Mouse (Mus musculus): ENCODE measurements around the gene Gm28038.

The Gm28038 gene

DNA sequence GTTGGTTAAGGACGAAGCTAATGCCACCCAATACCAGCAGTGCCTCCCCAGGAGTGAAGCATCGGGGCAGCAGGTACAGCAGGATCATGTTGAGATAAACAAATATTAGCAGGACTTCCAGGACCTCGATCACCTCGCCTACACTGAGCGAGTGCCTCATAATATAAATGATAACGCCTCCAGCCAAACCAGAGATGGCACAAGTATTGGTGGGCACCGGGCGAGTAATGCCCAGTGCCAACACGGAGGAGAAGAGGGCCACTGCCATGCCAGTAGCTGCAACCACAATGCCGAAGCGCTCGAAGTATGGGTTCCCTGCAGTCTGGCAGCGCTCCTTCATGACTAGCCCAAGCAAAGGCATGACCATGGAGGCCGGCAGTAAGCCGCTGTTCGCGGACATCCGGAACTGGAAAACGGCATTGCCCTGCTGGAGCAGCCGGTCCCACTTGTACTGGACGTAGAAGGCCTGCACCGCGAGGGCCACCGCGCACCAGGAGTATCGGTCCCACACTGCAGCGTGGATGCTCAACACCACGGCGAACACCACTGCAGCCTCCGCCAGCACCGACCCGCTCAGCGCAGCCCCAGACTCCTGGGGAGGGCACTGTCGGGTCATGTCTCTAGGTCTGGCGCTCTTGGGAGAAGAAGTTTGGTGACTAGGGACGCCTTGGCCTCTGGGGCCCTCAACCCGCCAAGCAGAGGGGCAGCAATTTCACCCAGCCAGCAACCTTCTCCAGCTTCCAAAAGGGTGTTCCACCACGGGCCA, 4.8 kb downstream of the Gm28038 start:
- no peak for DNase-seq (ENCODE audit: low spot score in 2 of 2)

DNA sequence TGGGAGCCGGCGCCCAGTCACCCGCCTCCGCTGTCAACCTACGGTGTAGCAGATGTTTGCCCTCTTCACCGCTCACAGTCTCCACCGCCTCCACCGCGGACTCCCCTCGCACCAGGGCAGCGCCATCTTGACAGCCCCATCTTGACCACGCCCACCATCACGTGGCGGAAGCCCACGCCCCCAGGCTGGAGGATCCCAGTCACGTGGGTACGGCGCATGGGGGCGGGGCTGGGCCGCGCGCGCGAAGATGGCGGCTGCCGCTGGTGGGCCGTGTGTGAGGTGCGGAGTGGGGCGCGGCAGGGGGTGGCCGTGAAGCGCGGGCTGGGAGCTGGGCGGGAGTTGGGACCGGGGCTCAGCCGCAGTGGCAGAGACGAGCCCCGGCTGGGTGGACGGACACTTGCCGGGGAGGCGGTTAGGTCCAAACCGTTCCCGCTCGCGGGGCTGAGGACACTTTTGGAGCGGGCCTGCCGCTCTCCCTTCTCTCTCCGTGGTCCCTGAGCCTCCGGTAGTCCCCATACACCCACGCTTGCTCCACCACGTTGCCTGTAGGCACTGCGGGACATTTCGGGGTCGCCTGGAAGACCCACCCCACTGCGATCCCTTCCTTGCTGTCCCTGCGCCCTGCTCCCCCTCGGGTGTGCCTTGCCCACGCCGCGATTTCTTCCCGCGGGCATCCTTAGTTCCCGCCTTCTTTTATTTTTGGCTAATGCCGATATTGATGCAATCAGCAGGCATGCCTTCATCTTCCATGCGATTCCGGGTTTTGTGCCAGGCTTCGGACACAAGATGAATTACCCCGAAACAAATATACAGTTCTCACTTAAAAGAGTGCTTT, 5.6 kb downstream of the Gm28038 start, which contains the start of the genes Dolk and Nup188:
Dolk (minus strand) TSS at position 143 of the 835 bp plus-strand sequence.
Nup188 (plus strand) TSS at position 206 of the 835 bp plus-strand sequence.
- DNase-seq (ENCODE audit: low spot score in 2 of 2) = peak; percentile 96 to 98

DNA sequence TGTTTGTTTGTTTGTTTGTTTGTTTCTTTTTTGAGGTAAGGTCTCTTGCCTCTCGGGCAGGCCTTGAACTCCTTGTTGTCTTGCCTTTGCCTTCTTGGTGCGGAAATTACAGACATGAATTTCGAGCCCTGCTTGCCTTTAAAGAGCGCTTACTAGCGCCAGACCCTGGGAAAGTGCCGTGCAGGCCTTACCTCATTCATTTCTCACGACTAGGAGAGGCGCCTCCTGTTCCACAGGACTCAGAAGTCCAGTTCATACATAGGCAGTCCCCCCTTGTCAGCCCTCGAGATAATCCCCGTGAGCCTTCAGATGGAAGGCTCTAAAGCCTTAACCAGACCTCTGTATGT, 6.2 kb downstream of the Gm28038 start:
- DNase-seq (ENCODE audit: low spot score in 2 of 2) = no peak

DNA sequence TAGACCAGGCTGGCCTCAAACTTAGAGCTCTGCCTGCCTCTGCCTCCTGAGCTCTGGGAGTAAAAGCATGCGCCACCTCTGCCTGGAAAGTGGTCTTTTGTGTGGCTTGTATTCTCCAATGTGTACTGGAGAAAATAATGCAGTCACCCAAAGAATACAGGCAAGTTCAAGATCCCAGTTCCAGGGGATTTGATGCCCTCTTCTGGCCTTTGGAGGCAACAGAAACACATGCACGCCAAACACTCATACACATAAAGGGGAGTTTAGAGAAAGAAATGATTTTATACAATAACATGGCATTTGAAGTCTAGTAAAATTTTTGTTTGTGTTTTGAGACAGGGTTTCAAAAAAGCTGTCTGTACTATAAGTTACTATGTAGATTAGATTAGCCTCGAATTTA, 18.7 kb downstream of the Gm28038 start:
- DNase-seq (ENCODE audit: low spot score in 2 of 2) = no peak

DNA sequence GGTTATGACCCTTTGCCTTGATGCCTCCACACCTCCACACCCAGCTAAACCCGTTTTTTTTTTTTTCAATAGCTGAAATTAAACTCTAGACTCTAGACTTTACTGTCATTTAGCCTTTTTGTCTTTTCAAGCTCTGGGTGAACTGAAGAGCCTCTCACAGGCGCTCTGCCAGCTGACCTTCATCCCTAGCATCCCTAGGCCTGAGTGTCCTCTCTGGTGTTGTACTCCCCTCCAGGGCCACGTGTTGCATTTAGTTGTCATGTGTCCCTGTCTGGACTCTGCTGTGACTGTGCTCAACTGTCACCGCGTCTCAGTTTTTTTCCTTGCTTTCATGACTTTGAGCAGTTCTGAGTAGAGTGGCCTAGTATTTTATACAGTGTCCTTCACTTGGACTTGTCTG, 19.1 kb downstream of the Gm28038 start:
- no peak for DNase-seq (ENCODE audit: low spot score in 2 of 2)

DNA sequence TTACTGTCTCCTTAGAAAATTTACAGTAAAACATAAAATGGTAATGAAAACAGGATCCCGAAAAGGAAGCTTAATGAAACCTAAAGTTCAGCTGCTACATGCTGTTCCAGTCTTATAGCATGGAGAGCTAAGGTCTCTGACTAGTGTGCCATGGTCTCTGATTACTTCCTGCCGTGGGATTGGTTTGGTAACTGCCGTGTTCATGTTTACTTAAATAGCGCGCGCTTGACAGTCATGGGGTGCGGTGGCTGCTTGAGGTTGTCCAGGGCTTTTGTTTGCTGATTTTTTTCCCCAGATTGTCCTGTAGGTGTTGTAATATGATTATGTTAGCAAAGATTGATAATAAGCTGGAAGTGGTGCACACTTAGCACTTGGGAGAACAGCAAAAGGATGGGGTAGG, 25.2 kb downstream of the Gm28038 start:
- no peak for DNase-seq (ENCODE audit: low spot score in 2 of 2)

DNA sequence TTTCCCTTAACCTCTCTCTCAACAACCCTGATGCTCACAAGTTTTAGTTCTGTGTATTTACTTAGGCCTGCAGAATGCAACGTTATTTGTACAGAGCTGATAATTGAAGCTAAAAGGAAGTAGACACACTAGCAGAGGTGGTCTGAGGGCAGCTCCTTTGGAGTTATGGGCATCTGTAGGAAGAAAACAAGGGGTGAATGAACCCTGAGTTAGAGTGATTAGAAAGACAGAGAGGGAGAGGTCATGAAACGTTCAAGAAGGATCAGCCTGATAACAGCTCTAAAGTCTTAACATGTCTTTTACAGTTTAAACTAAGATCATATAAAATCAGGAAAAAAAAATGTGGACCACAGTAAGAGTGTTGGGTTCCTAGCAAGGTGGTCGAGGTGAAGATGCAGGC, 28.5 kb downstream of the Gm28038 start:
- DNase-seq (ENCODE audit: low spot score in 2 of 2) = no peak

DNA sequence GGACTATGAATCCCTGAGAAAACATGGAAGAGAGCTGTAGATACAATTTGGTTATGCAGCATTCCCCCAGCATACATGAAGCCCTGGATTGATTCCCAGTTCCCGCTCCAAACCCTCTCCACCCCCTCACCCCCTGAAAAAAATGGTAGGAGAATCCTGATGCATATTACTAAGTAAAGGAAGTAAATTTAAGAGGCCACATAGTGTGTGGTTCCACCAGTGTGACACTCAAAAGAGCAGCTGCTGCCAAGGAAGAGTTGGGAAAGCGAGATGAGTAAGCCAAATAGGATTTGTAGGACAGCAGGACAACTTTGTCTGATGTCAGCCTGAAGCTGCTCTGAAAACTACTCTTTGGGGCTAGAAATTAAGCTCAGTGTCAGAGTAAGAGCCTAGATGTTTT, 30.6 kb downstream of the Gm28038 start:
- DNase-seq (ENCODE audit: low spot score in 2 of 2) = no peak

DNA sequence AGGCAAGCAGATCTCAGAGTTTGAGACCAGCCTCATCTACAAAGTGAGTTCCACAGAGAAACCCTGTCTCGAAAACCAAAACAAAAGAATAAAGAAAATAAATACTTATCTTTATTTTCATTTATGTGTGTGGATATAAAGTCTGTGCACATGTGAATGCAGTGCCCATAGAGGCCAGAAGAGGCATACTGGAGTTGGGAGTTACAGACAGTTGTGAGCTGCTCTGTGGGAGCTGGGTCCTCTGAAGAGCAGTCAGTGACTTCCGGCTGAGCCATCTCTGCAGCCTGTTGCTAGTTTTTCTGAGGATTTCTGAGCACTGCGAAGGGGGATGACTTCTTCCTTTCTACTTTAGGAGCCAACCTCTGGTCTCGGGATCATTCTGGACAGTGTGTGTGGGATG, 35.3 kb downstream of the Gm28038 start:
- DNase-seq (ENCODE audit: low spot score in 2 of 2) = no peak

DNA sequence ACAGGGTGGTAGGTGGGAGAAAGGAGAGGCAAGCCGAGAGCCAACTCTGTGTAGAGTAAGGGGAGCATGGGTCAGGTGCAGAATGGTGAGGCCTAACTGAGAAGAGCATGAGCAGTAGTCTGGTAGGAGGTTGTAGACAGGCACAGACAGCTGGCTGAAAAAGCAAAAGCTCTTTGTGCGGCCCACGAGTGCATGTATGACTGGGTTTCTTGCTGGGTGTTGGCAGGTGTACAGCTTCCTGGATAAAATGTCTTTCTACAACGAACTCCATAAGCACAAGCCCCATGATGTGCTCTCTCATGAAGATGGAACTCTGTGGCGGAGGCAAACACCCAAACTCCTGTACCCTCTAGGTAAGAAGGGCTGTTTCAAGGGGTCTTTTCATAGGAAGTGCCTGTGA, 36.1 kb downstream of the Gm28038 start:
- no peak for DNase-seq (ENCODE audit: low spot score in 2 of 2)

DNA sequence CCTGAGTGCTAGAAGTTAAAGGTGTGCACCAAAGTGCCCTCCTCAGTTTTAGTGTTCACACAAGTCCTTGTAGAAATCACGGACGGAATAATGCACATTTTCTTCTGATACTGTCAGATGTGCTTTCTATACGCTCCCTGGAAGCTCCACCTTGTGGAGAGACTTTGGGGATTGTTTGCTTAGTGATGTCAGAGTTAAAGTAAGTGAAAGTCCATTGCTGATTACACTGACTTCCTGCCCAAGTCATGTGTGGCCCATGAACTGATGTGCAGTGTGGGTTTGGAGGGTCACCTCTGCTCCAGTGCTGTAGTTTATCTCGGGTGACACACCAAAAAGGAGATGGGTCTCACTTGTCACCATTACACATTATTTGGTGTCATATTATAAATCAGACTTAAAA, 38.4 kb downstream of the Gm28038 start:
- DNase-seq (ENCODE audit: low spot score in 2 of 2) = no peak

DNA sequence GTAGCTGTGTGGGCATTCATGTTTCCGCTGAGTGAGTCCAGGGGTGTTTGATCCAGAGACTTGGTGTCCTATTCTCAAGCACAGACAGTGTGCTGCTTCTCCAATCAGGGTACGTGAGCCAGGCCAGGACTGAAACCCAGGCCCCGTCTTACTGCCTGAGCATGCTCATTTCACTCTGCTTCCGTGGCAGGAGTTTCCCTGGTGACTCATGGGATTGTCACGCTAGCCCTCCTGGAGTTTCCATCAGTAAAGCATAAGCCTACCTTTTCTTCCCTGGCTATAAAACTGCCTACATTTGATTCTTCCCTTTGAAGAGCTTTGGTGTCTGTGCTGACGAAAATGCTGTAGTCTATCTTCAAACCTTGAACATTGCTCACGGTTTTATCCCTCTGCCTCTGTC, 42.3 kb downstream of the Gm28038 start:
- DNase-seq (ENCODE audit: low spot score in 2 of 2) = no peak

DNA sequence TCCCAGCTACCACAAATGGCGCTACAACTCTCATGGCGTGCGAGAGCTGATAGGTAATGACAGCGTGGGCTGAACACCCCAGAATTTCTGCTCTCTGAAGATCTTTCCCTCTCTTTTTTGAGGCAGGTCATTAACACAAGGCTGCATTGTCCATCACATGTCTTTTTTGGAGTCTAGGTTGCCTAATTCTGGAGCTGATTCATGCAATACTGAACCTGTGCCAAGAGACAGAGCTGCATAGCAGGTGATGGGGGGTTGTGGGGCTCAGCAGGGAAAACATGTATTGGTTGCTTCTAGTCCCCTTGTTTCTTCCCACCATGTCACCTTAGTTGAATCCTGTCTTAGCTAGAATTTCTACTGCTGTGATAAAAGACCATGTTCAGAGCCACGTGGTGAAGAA, 44.5 kb downstream of the Gm28038 start:
- DNase-seq (ENCODE audit: low spot score in 2 of 2) = no peak

DNA sequence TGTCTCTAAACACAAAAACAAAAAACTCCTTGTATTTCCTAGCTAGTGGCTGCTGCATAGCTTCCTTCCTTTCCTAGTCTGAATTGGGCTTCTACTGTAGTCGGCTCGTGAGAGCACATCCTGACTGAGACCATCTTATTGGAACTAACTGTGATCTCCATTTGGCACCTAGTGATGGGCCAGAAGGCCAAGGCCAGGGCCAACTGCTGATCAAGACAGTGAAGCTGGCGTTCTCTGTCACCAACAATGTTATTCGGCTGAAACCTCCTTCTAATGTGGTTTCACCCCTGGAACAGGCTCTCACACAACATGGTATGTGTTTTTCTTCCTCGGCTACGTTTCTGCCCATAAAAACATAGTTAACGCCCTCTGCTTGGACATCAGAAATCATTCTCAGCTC, 46.4 kb downstream of the Gm28038 start:
- no peak for DNase-seq (ENCODE audit: low spot score in 2 of 2)

DNA sequence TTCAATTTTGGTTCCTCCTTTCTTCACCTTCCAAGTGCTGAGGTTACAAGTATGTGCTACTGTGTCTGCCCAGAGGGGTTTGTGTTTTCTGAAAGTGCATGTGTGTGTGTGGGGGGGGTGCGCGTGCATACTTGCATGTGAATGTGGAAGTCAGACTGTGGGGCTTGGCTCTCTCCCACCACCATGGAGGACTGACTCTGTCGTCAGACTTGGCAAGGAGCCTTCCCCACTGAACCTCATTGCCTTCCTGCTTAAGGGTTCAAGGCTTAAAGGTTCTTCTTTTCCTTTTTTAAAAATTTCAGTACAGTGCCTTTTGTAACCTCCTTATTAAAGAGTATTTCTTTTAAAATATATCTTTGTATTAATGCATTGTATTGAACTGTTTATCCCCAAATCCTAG, 47.9 kb downstream of the Gm28038 start:
- no peak for DNase-seq (ENCODE audit: low spot score in 2 of 2)

DNA sequence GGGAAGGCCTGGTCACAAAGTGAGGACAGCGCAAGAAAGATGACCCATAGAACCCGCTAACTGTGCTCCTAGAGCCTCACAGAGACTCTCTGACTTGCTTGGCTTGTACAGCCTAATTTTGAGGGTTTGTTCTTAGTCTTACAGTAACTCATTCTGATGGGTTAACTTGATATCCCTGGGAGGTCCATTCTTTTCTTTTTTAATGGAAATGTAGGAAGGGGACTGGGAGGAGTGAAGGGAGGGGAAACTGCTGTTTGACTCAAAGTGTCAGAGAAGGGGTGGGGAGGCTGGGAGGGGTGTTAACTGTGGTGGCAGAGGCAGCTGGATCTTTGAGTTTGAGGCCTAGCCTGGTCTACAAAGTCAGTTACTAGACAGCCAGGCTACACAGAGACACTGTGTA, 54.5 kb downstream of the Gm28038 start:
- DNase-seq (ENCODE audit: low spot score in 2 of 2) = no peak

DNA sequence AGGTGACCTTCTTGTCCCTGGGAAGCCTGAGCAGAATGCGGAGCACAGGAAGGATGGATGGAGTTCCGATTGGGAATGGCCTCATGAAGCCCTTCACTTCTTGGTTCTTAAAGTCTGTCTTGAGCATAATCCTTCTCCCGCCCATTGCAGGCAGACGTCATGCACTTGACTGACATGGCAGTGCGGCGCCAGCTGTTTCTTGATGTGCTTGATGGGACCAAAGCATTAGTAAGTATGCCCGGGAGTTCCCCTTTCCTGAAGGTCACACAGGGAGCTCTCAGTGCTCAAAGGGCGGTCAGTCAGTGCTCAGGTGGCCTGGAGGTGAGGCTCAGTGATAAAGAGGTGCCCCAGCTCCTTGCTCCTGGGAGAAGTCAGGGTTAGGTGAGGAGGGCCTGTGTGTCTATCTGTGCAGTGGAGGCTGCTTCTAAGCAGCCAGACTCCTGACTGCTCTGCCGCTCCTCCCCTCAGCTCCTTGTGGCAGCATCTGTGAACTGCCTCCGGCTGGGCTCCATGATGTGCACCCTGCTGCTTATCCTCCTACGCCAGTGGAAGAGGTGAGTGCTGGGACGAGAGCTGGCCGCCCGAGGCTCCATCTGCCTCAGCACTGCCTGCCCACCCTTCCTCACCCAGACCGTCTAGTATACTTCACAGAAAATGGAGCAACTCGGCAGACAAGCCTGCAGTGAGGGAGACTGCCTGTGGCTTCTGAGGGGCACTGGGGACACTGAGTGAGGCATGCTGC, 55.5 kb downstream of the Gm28038 start:
- no peak for DNase-seq (ENCODE audit: low spot score in 2 of 2)

DNA sequence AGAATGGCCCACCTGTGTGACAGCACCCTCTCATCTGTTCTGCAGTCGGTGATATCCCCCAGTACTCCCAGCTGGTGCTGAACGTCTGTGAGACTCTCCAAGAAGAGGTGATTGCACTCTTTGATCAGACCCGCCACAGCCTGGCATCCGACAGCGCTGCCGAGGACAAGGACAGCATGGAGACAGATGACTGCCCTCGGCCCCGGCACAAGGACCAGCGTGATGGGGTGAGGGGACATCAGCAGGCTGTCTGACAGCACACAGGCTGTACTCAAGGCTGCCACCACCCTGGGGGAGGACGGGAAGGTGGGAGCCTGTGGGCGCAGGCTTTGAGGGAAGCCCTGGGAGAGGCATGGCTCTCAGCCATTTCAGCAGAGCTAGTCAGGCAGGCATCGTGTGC, 56.3 kb downstream of the Gm28038 start:
- DNase-seq (ENCODE audit: low spot score in 2 of 2) = no peak

DNA sequence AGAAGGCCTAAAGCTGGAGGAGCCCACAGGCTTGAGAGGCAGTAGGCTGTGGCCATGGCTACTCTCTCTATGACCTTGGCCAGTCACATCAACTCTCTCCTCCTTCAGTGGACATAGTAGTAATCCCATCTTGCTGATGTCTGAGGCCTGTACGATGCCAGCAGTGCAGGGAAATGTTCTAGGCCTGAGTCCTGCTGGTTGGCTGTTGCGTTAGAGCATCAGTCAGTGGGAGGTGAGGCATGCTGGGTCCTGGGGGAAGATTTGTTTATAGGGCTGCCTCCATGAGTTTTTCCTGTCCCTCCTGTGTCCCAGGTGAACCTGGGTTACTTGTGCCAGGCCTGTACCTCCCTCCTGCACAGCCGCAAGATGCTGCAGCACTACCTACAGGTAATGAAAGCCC, 61.2 kb downstream of the Gm28038 start:
- DNase-seq (ENCODE audit: low spot score in 2 of 2) = no peak

DNA sequence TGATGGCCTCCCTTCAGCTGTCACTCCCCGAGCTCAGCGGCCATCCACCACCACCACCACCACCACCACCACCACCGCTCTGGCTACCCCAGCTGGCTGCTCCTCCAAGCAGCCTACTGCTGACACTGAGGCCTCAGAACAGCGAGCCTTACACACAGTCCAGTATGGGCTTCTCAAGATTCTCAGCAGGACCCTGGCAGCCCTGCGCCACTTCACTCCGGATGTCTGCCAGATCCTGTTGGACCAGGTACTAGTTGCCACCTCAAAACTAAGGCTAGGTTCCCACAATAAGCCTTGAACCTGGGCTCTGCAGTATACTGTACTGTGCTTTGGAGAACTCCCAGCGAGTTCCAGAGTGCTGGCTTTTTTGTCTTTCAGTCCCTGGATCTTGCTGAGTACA, 61.7 kb downstream of the Gm28038 start:
- DNase-seq (ENCODE audit: low spot score in 2 of 2) = no peak

DNA sequence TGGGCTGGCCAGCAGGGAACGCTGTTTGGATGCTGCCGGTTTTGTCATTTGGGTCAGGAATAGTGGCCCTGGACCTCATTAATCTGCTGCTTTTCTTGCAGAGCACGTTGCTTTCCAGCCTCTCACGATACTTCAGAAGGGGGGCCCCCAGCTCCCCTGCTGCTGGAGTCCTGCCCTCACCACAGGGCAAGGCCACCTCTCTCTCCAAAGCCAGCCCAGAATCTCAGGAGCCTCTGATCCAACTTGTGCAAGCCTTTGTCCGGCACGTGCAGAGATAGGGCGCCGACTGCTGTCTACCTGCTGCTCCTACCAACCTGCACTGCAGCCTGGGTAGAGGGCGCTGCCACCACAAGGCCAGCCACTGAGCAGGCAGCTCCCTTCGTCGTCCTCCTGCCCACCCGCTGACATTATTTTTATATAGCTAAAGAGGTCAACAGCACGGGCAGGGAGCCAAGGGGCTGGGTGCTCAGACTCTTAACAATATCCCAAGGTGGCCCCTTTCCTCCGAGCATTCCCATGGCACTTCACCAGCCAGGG, 62.8 kb downstream of the Gm28038 start:
- no peak for DNase-seq (ENCODE audit: low spot score in 2 of 2)

DNA sequence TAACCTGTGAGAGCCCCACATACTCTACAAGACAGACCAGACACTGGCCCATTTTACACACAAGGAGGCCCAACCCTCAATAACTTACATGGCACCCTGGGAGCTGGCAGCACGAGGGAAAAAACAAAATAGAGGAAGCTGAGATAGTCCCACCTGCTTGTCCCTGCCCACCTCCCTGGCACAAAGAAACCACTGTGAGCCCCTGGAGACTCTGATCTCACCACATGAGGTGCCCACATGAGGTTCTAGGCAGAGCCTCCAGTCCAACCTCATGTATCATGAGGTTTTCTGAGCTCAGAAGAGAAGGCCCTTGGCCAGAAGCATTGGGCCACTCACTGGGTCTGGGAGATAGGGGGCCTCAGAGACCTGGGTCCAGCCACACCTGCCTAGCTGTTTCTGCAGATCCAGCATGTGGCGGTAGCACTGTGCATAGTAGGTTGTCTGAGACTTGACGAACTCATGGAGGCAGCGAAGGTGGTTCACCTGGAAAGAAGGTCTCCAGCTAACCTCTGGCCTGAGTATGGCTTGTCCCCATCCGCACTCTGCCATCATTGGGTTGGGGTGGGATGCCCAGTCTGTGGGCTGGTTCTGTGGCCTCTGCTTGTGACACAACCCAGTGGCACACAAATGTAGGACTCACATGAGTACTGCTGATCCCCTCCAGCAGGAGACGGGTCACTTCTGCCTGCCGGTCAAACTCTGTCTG, 65.3 kb downstream of the Gm28038 start:
- no peak for DNase-seq (ENCODE audit: low spot score in 2 of 2)
